Mouse (Mus musculus) limb, embryonic 12.5 days (tissue): ENCODE data around the gene Lrrc38. TPM values are rescaled to one million over a fixed set of nuclear protein-coding genes. Genes with fewer than 3 reads are reported as not detected.

Source experiments
- ATAC-seq: fragments of 200-750 bp; cut with Nextera tagmentation; 2 replicates; pipeline ENCODE4 v1.8.0; 2017; ENCODE audit warnings: low read depth, moderate TSS enrichment; ENCODE audit not compliant: insufficient number of reproducible peaks, insufficient read depth, low FRiP score, low TSS enrichment
- H3K27ac ChIP-seq: fragments of 300-500 bp; sonication (generic); 2 replicates; pipeline ENCODE4 v1.5.1; 2016; ENCODE audit warnings: mild to moderate bottlenecking, moderate library complexity
- H3K27me3 ChIP-seq: fragments of 300-500 bp; sonication (generic); 2 replicates; pipeline ENCODE4 v1.6.1; 2016; ENCODE audit warnings: mild to moderate bottlenecking, moderate library complexity
- H3K36me3 ChIP-seq: fragments of 300-500 bp; sonication (generic); 2 replicates; pipeline ENCODE4 v1.6.1; 2016; ENCODE audit warnings: mild to moderate bottlenecking, moderate library complexity
- H3K4me1 ChIP-seq: fragments of 300-500 bp; sonication (generic); replicated peaks from 2 replicates; pipeline ENCODE4 v1.6.1; 2016
- H3K4me2 ChIP-seq: fragments of 300-500 bp; sonication (generic); 2 replicates; pipeline ENCODE4 v1.6.1; 2016; ENCODE audit warnings: mild to moderate bottlenecking, moderate library complexity
- H3K4me3 ChIP-seq: fragments of 300-500 bp; sonication (generic); replicated peaks from 2 replicates; pipeline ENCODE4 v1.5.1; 2016; ENCODE audit warnings: mild to moderate bottlenecking
- H3K9ac ChIP-seq: fragments of 300-500 bp; sonication (generic); replicated peaks from 2 replicates; pipeline ENCODE4 v1.6.1; 2016; ENCODE audit warnings: mild to moderate bottlenecking, moderate library complexity
- H3K9me3 ChIP-seq: fragments of 300-500 bp; sonication (generic); 2 replicates; pipeline ENCODE4 v1.6.1; 2016; ENCODE audit warnings: mild to moderate bottlenecking, moderate library complexity
- WGBS: fragments of 180-500 bp; shearing (Covaris S2); methylation state at CpG from one replicate; pipeline ENCODE4 v1.1.7; 2016; 5-methylcytosine and 5-hydroxymethylcytosine counted together
- polyA plus RNA-seq: library from polyadenylated mRNA; unstranded; fragments of >200 nt; fragmentation: Nextera tagmentation; extraction: Ambion mirVana; gene quantifications from 2 replicates; pipeline ENCODE4 v1.2.1, GENCODE M21; 2016

The Lrrc38 gene
- polyA plus RNA-seq, 1 experiment from 2014 or later: 0.63 TPM

DNA sequence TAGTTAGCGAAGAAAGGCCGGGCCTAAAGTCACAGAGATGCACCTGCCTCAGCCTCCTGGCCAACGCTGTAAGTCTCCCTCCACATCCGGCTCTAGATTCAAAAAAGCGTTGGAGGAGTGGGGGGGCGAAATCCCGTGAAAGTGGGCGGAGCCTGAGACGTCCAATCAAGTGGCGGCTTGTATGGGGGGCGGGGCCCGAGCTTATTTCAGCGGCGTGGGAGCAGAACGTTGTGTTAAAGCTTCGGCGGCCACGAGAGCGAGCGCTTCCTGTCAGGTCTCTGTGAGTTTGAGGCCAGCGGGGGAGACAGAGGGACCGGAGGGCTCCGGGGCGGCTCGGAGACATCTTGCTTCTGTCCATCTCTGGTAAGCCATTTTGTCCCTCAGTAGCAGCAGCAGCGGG lies 44.6 kb downstream of the Lrrc38 start, which contains the start of gene Pramel1:
TSS of gene Pramel1 (plus strand) at position 248 of the 400 bp plus-strand sequence.
- no peaks in the 10 kb centered on the region for H3K4me1 ChIP-seq

GRCm38 (mm10) chr4:143411566-143412218 lies 62.1 kb downstream of the Lrrc38 start:
- Histone ChIP-seq H3K27ac (no peak overlapping the region), H3K9ac (no peak overlapping the region)
- peak; percentile 41; the same call in 1 of the 2 replicates for ATAC-seq

More for the DNA sequence above, 44.6 kb downstream of the Lrrc38 start, which contains the start of gene Pramel1:
- Histone ChIP-seq H3K27me3 (no peaks in the 10 kb centered on the region), H3K9me3 (peaks cover 5% of the 10 kb centered on the region), H3K4me3 (no peak within 1 kb of the TSS), H3K27ac (no peak within 1 kb of the TSS), H3K36me3 (no peaks in the 10 kb centered on the region), H3K4me2 (no peak within 1 kb of the TSS), H3K9ac (no peak within 1 kb of the TSS)
- ATAC-seq: no peak
- WGBS: 80% methylated on average over 26 of the region's 26 CpGs

GRCm38 (mm10) chr4:143412219-143413092 lies 62.9 kb downstream of the Lrrc38 start, which contains the start of gene Pramef8:
TSS of gene Pramef8 (plus strand) at chr4:143412426.
- ATAC-seq: peak; percentile 89
- Histone ChIP-seq H3K27me3 (no peaks in the 10 kb centered on the region), H3K4me2 (peak within 1 kb of the TSS; percentile 52), H3K36me3 (peaks cover 35% of the 10 kb centered on the region), H3K27ac (peak within 1 kb of the TSS; percentile 83), H3K4me1 (no peaks in the 10 kb centered on the region), H3K9me3 (peaks cover 9% of the 10 kb centered on the region), H3K4me3 (peak within 1 kb of the TSS; percentile 53), H3K9ac (peak within 1 kb of the TSS; percentile 51)
- 1% methylated on average over 50 of the region's 50 CpGs for WGBS

More at GRCm38 (mm10) chr4:143411566-143412218, 62.1 kb downstream of the Lrrc38 start:
- Histone ChIP-seq H3K4me2 (peak overlapping the region; percentile 52), H3K4me3 (peak overlapping the region; percentile 53), H3K4me1 (no peaks in the 10 kb centered on the region), H3K9me3 (peaks cover 9% of the 10 kb centered on the region), H3K36me3 (peaks cover 28% of the 10 kb centered on the region), H3K27me3 (no peaks in the 10 kb centered on the region)
- 75% methylated on average over 5 of the region's 5 CpGs for WGBS

DNA sequence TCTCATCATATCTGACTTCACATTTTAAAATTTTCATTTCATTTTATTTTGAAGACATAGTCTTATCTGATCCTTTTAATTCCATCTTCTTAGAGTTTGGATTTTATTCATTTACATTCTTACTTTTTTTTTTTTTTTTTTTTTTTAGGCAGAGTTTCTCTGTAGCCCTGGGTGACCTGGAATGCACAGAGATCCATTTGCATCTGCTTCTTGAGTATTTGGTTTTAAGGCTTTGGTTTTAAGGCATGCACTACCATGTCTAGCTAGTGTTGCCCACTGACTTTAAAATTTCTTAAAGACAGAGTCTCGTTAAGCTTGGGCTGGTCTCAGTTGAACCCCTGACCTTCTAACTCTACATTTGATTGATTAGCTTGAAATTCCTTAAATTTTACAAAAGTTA lies 64.1 kb downstream of the Lrrc38 start:
- H3K4me1 ChIP-seq: no peaks in the 10 kb centered on the region
- peaks cover 47% of the 10 kb centered on the region for H3K36me3 ChIP-seq
- no peak overlapping the region for H3K9ac ChIP-seq
- ATAC-seq: no peak
- no peak overlapping the region for H3K4me3 ChIP-seq
- no peaks in the 10 kb centered on the region for H3K27me3 ChIP-seq
- H3K4me2 ChIP-seq: no peak overlapping the region
- no peak overlapping the region for H3K27ac ChIP-seq
- H3K9me3 ChIP-seq: peaks cover 9% of the 10 kb centered on the region
- WGBS: 100% methylated on average over 1 of the region's 1 CpGs

DNA sequence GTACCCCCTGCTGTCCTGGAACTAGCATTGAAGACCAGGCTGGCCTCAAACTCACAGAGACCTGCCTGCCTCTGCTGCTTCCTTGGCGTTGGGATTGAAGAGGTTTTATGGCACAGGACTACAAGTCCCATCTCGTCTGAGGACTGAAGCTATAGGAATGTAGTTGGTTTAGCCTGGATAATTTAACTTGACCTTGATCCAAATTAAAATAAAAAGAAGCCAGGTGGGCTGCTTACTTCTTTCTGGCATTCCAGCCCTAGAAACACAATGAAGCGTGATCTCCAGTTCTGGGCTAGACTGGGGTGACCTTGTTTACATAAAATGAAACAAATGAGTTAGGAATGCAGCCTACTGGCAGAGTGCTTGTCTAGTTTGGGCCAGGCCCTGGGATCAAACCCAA lies 64.6 kb downstream of the Lrrc38 start:
- Histone ChIP-seq H3K27me3 (no peaks in the 10 kb centered on the region), H3K36me3 (peaks cover 52% of the 10 kb centered on the region), H3K4me2 (no peak overlapping the region), H3K4me3 (no peak overlapping the region), H3K9ac (no peak overlapping the region), H3K4me1 (no peaks in the 10 kb centered on the region), H3K9me3 (peaks cover 9% of the 10 kb centered on the region), H3K27ac (no peak overlapping the region)
- no peak for ATAC-seq
- WGBS: 93% methylated on average over 3 of the region's 3 CpGs

Other genes with a start within 250 kb of the Lrrc38 start
- gene Prdm2, start 136.8 kb upstream of the Lrrc38 start, polyA plus RNA-seq: 16.2 and 19.0 TPM in 2 replicates
- 41.5 and 43.7 TPM in 2 replicates for gene Pdpn, start 50.2 kb upstream of the Lrrc38 start, polyA plus RNA-seq
- not detected in 2 replicates for gene Pramel1, start 44.7 kb downstream of the Lrrc38 start, polyA plus RNA-seq
- gene Pramef8, start 62.7 kb downstream of the Lrrc38 start, polyA plus RNA-seq: 21.9 and 23.6 TPM in 2 replicates
- not detected in 2 replicates for gene Oog4, start 100.6 kb downstream of the Lrrc38 start, polyA plus RNA-seq
- not detected in 2 replicates for gene Gm13043, start 161.6 kb downstream of the Lrrc38 start, polyA plus RNA-seq
- gene Gm13040, start 186.2 kb downstream of the Lrrc38 start, polyA plus RNA-seq: not detected in 2 replicates
- not detected in 2 replicates for gene BC080695, start 201.9 kb downstream of the Lrrc38 start, polyA plus RNA-seq
- gene Gm13057, start 202.0 kb downstream of the Lrrc38 start, polyA plus RNA-seq: not detected in 2 replicates